Mouse (Mus musculus) myocyte (in vitro differentiated cells): ENCODE data around the gene Ets1.

Experiments
- CEBPB ChIP-seq: IDR thresholded peaks from 2 replicates; pipeline ENCODE4 v1.6.1; 2011; ENCODE audit warnings: mild to moderate bottlenecking, moderate library complexity; ENCODE audit not compliant: poor library complexity, insufficient read depth, severe bottlenecking
- MAX ChIP-seq: IDR thresholded peaks from one replicate; pipeline ENCODE4 v1.6.1; 2011; ENCODE audit warnings: low read depth, mild to moderate bottlenecking, control low read depth
- POLR2A ChIP-seq: IDR thresholded peaks from one replicate; pipeline ENCODE4 v1.6.1; 2011; ENCODE audit warnings: low read depth, mild to moderate bottlenecking, control low read depth, moderate library complexity; ENCODE audit not compliant: insufficient read length
- POLR2AphosphoS2 ChIP-seq: IDR thresholded peaks from one replicate; pipeline ENCODE4 v1.6.1; 2011; ENCODE audit warnings: low read depth, control low read depth; ENCODE audit not compliant: insufficient read length
- REST ChIP-seq: IDR thresholded peaks from one replicate; pipeline ENCODE4 v1.6.1; 2011; ENCODE audit warnings: mild to moderate bottlenecking, control low read depth, moderate library complexity; ENCODE audit not compliant: insufficient read depth, insufficient read length

GRCm38 (mm10) chr9:32745079-32745763, 109.2 kb downstream of the Ets1 start:
- no peak for TF ChIP-seq POLR2AphosphoS2
- TF ChIP-seq MAX = no peak
- no peak for TF ChIP-seq REST
- no peak for TF ChIP-seq POLR2A
- no peak for TF ChIP-seq CEBPB
